Mouse (Mus musculus): Measurements from ENCODE around the gene Gm20509. TPM values are rescaled to one million over a fixed set of nuclear protein-coding genes. Genes with fewer than 3 reads are reported as not detected.

The Gm20509 gene
- total RNA-seq, 2 experiments from 2014 or later = not detected

DNA sequence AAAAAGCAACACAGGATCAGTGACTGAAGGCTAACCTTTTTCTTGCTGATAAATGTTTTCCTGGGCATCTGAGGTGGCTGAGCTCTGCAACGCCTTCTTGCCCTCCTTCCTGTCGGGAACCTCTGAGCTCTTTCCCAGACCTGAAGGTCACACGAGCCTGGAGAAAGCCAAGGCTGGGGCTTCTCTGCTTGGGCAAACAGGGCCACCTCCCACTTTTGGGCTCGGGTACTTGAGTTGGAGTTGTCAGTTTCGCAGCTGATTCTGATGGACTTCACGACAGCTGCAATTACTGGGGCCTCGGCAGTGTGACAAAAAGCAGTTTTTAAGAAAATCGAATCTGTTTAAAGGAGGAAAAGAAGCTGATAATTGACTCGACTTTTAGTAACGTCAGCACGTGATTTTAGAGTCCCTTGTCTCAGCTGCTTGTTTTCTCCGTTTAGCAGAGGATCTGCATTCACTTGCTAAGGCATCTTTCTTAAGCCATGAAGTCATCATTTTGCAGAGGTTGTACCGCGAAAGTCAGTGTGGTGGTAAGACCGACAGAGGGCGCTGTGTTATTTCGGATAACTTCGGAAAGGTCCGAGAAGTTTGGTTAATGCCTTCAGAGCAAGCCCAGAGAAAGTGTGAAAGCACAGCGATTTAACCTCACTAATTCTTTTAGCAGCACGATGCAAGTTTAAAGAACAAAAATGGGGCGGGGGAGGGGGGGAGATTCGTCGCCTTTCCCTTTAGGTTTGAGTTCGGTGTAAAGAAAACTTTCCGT, 60.5 kb downstream of the Gm20509 start:
- intact Hi-C loops (cut with DNase I) = loop anchor here (2.0 kb wide), 1 partner anchor 820 kb away; no protein-coding TSS in a partner anchor
- DNase-seq (ENCODE audit: low spot score) = peak; percentile 26

DNA sequence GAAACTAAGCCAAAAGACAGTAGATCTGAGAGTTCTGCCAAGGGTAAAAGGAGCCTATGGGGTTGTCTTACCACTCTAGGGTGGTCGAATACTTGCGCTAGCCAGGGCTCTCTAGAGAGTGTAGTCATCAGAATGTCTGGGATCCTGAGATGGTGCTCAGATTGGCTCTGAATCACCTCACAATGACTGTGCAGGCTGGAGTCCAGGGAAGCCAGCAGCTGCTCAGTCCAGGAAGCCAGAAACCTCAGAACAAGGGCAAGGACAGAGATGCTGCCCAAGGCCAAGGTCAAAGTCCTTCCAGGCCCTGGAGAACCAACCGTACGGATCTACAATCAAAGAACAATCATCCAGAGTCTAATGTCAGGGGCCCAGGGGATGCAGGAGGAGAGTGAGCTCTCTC, 63.4 kb downstream of the Gm20509 start:
- intact Hi-C loops (cut with DNase I) = no loop called here
- DNase-seq (ENCODE audit: low spot score) = no peak

Other genes starting within 250 kb of the Gm20509 start
- gene Pygo1, start 176.8 kb upstream of the Gm20509 start, total RNA-seq (2021) = 10 to 100 TPM in 1 of 2 experiments, 1 to 10 TPM in 1; 10.0 to 10.9 TPM
- gene Dyx1c1, start 143.7 kb upstream of the Gm20509 start, total RNA-seq (2021) = under 1 TPM; 0.36 to 0.62 TPM
- gene Gm44503, start 143.6 kb upstream of the Gm20509 start, total RNA-seq (2021) = under 1 TPM in 1 of 2 experiments, not detected in 1; 0.56 TPM
- gene Ccpg1os, start 117.1 kb upstream of the Gm20509 start, total RNA-seq (2021) = 1 to 10 TPM; 6.9 to 7.8 TPM
- 10 to 100 TPM; 72.3 to 82.8 TPM for gene Ccpg1, start 117.0 kb upstream of the Gm20509 start, total RNA-seq (2021)
- 1 to 10 TPM; 2.2 to 2.5 TPM for gene Pigb, start 62.1 kb upstream of the Gm20509 start, total RNA-seq (2021)
- gene Rab27a, start 57.6 kb upstream of the Gm20509 start, total RNA-seq (2021) = 1 to 10 TPM; 4.2 to 4.7 TPM
- gene Khdc3, start 634 bp upstream of the Gm20509 start, total RNA-seq (2021) = not detected
- gene Rsl24d1, start 11.0 kb downstream of the Gm20509 start, total RNA-seq (2021) = 10 to 100 TPM; 52.2 to 55.6 TPM